Mouse (Mus musculus) heart, adult 18-20 months (tissue): ENCODE data around the gene Grb14. TPM values are rescaled to one million over a fixed set of nuclear protein-coding genes. Genes with fewer than 3 reads are reported as not detected.

Source experiments
- DNase-seq, 2 experiments: peaks; one replicate each; pipeline ENCODE4 v3.0.0; 2021 to 2022; ENCODE audit warnings: mixed read lengths in 1 of 2
- total RNA-seq, 2 experiments: library from RNA; stranded (reverse); gene quantifications; 2 replicates each; pipeline ENCODE4 v1.2.3; 2021

The Grb14 gene
- total RNA-seq, 2 experiments from 2014 or later: 225 to 261 TPM

DNA sequence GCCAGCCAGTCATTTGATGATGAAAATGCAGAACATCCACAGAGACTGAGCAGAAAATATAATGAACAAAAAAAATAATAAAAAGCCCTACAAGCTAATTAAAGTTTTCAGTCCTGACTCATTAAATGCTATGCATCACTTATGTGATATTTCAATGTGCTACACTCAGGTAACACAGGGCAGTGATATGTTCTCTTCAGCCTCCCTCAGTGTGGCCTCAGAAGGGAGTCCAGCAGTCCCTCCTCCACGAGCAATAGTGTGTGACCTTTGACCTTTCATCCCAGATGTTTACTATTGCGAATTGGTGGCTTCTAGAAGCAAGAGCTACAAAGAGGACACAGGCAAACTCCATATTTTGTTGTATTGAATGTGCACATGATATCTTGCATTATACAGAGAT, 146.5 kb downstream of the Grb14 start:
- DNase-seq: no peak

Other genes starting within 250 kb of the Grb14 start
- gene Cobll1, start 214.4 kb upstream of the Grb14 start, total RNA-seq: 10 to 100 TPM; 53.6 to 62.6 TPM